Mouse (Mus musculus): Measurements from ENCODE around the gene Ubqlnl.

Ubqlnl gene

GRCm38 (mm10) chr7:104150456-104150855, at the start of gene Ubqlnl:
TSS of gene Ubqlnl (minus strand) at chr7:104150556.
- DNase-seq: no peak

- peak; percentile 19 to 36 for DNase-seq
These were observed 49.5 kb upstream of the Ubqlnl start for GRCm38 (mm10) chr7:104199822-104200221.

- DNase-seq: no peak
These were observed 45.5 kb upstream of the Ubqlnl start, which contains the start of gene Olfr649 for GRCm38 (mm10) chr7:104195885-104196284. TSS of gene Olfr649 (minus strand) at chr7:104195985.

- no peak for DNase-seq
These were observed 40.9 kb upstream of the Ubqlnl start for GRCm38 (mm10) chr7:104191275-104191674.

GRCm38 (mm10) chr7:104183292-104183691, 32.9 kb upstream of the Ubqlnl start, which contains the start of gene Olfr648:
TSS of gene Olfr648 (minus strand) at chr7:104183392.
- DNase-seq: no peak

- DNase-seq: no peak
These were observed 28.7 kb upstream of the Ubqlnl start for GRCm38 (mm10) chr7:104179074-104179473.

- no peak for DNase-seq
These were observed 28.2 kb upstream of the Ubqlnl start for GRCm38 (mm10) chr7:104178422-104179054.

- no peak for DNase-seq
These were observed 24.7 kb upstream of the Ubqlnl start for GRCm38 (mm10) chr7:104175085-104175484.

GRCm38 (mm10) chr7:104169634-104170204, 19.4 kb upstream of the Ubqlnl start:
- no peak for DNase-seq

- no peak for DNase-seq
These were observed 16.7 kb upstream of the Ubqlnl start for GRCm38 (mm10) chr7:104167105-104167504.

GRCm38 (mm10) chr7:104143179-104143578, 7.2 kb downstream of the Ubqlnl start, which contains the start of gene Ubqln3:
TSS of gene Ubqln3 (minus strand) at chr7:104143279.
- DNase-seq: no peak

- no peak for DNase-seq
These were observed 13.1 kb downstream of the Ubqlnl start, which contains the start of gene Olfr643 for GRCm38 (mm10) chr7:104137305-104137704. TSS of gene Olfr643 (minus strand) at chr7:104137405.

GRCm38 (mm10) chr7:104129726-104130125, 20.6 kb downstream of the Ubqlnl start, which contains the start of gene Ubqln5:
TSS of gene Ubqln5 (minus strand) at chr7:104129826.
- DNase-seq: no peak

GRCm38 (mm10) chr7:104104757-104104972, 45.7 kb downstream of the Ubqlnl start, which contains the start of gene Olfr646:
TSS of gene Olfr646 (plus strand) at chr7:104104873.
- no peak for DNase-seq

- DNase-seq: no peak
These were observed 46.2 kb downstream of the Ubqlnl start for GRCm38 (mm10) chr7:104103913-104104756.
